Mouse (Mus musculus) heart, adult 2 months (tissue): Measurements from ENCODE around the gene Pigs.

Source experiments
- CTCF ChIP-seq: fragments of 200-600 bp; IDR thresholded peaks from 2 replicates; pipeline ENCODE4 v1.8.1; 2022; ENCODE audit warnings: antibody characterized with exemption, mild to moderate bottlenecking, moderate library complexity
- EP300 ChIP-seq: fragments of 200-500 bp; IDR thresholded peaks from 2 replicates; pipeline ENCODE4 v1.6.1; 2011; ENCODE audit warnings: low read depth, low read length, control low read depth; ENCODE audit not compliant: insufficient read depth
- POLR2A ChIP-seq: fragments of 200-500 bp; IDR thresholded peaks from 2 replicates; pipeline ENCODE4 v1.6.1; 2011; ENCODE audit warnings: mild to moderate bottlenecking, low read depth, low read length, control low read depth; ENCODE audit not compliant: insufficient read depth

- TF ChIP-seq POLR2A = no peak
- no peak for TF ChIP-seq CTCF
- TF ChIP-seq EP300 = no peak
These were observed 52.1 kb downstream of the Pigs start for GRCm38 (mm10) chr11:78380351-78380750.
